Mouse (Mus musculus): Measurements from ENCODE around the gene Sec61a1. TPM values are rescaled to one million over a fixed set of nuclear protein-coding genes. Genes with fewer than 3 reads are reported as not detected.

Gene Sec61a1
- polyA plus RNA-seq, 1 experiment from 2014 or later = 202 TPM

- H3K4me1 ChIP-seq (replicated peaks; ENCODE audit: control insufficient read depth, insufficient read depth, low read length) = peaks cover 8% of the 10 kb centered on the region; the same call in 1 of the 2 replicates
- 91% methylated on average over 8 of the region's 8 CpGs for WGBS
- DNase-seq (ENCODE audit: low spot score) (peak; percentile 29), ATAC-seq (replicated peaks; ENCODE audit: low FRiP score) (no peak)
- no peak overlapping the region for H3K9ac ChIP-seq (ENCODE audit: low read length)
- H3K4me2 ChIP-seq (ENCODE audit: low read depth, low read length, severe bottlenecking) = no peak overlapping the region
- peaks cover 11% of the 10 kb centered on the region; the same call in 1 of the 2 replicates for H3K36me3 ChIP-seq (ENCODE audit: control insufficient read depth, insufficient read depth, low read length)
- no peaks in the 10 kb centered on the region for H3K9me3 ChIP-seq (ENCODE audit: control insufficient read depth, low read length)
- no peak overlapping the region for H3K27ac ChIP-seq (ENCODE audit: low read depth, low read length)
- H3K27me3 ChIP-seq (ENCODE audit: control insufficient read depth, insufficient read depth, low read length) = no peaks in the 10 kb centered on the region
- no peak overlapping the region for H3K4me3 ChIP-seq (ENCODE audit: low read depth, low read length)
These were observed 4.7 kb downstream of the Sec61a1 start for GRCm38 (mm10) chr6:88513984-88514383.

GRCm38 (mm10) chr6:88503044-88503443, 15.7 kb downstream of the Sec61a1 start:
- Histone ChIP-seq H3K4me2 (ENCODE audit: low read depth, low read length, severe bottlenecking) (no peak overlapping the region), H3K27ac (ENCODE audit: low read depth, low read length) (no peak overlapping the region), H3K4me1 (replicated peaks; ENCODE audit: control insufficient read depth, insufficient read depth, low read length) (peaks cover 5% of the 10 kb centered on the region; the same call in 1 of the 2 replicates), H3K9me3 (ENCODE audit: control insufficient read depth, low read length) (no peaks in the 10 kb centered on the region), H3K4me3 (ENCODE audit: low read depth, low read length) (no peak overlapping the region), H3K27me3 (ENCODE audit: control insufficient read depth, insufficient read depth, low read length) (no peaks in the 10 kb centered on the region), H3K36me3 (ENCODE audit: control insufficient read depth, insufficient read depth, low read length) (peaks cover 22% of the 10 kb centered on the region), H3K9ac (ENCODE audit: low read length) (no peak overlapping the region)
- WGBS = 95% methylated on average over 4 of the region's 4 CpGs
- no peak for DNase-seq (ENCODE audit: low spot score)
- no peak for ATAC-seq (replicated peaks; ENCODE audit: low FRiP score)

GRCm38 (mm10) chr6:88502030-88502970, 16.4 kb downstream of the Sec61a1 start:
- ATAC-seq (replicated peaks; ENCODE audit: low FRiP score) = no peak
- no peak overlapping the region for H3K9ac ChIP-seq (ENCODE audit: low read length)
- no peak overlapping the region for H3K27ac ChIP-seq (ENCODE audit: low read depth, low read length)
- H3K4me2 ChIP-seq (ENCODE audit: low read depth, low read length, severe bottlenecking) = no peak overlapping the region
- no peaks in the 10 kb centered on the region for H3K27me3 ChIP-seq (ENCODE audit: control insufficient read depth, insufficient read depth, low read length)
- no peak overlapping the region for H3K4me3 ChIP-seq (ENCODE audit: low read depth, low read length)
- H3K36me3 ChIP-seq (ENCODE audit: control insufficient read depth, insufficient read depth, low read length) = peaks cover 16% of the 10 kb centered on the region
- peaks cover 5% of the 10 kb centered on the region; the same call in 1 of the 2 replicates for H3K4me1 ChIP-seq (replicated peaks; ENCODE audit: control insufficient read depth, insufficient read depth, low read length)
- H3K9me3 ChIP-seq (ENCODE audit: control insufficient read depth, low read length) = no peaks in the 10 kb centered on the region
- no peak for DNase-seq (ENCODE audit: low spot score)
- 81% methylated on average over 13 of the region's 13 CpGs for WGBS

GRCm38 (mm10) chr6:88500405-88500767, 18.3 kb downstream of the Sec61a1 start:
- no peaks in the 10 kb centered on the region for H3K27me3 ChIP-seq (ENCODE audit: control insufficient read depth, insufficient read depth, low read length)
- H3K4me3 ChIP-seq (ENCODE audit: low read depth, low read length) = peak overlapping the region; percentile 54
- 10% methylated on average over 3 of the region's 3 CpGs for WGBS
- peaks cover 2% of the 10 kb centered on the region; the same call in 1 of the 2 replicates for H3K36me3 ChIP-seq (ENCODE audit: control insufficient read depth, insufficient read depth, low read length)
- peak overlapping the region; percentile 98 for H3K4me2 ChIP-seq (ENCODE audit: low read depth, low read length, severe bottlenecking)
- ATAC-seq (replicated peaks; ENCODE audit: low FRiP score) (no peak), DNase-seq (ENCODE audit: low spot score) (no peak)
- peak overlapping the region; percentile 63; the same call in 1 of the 2 replicates for H3K9ac ChIP-seq (ENCODE audit: low read length)
- H3K27ac ChIP-seq (ENCODE audit: low read depth, low read length) = no peak overlapping the region
- H3K4me1 ChIP-seq (replicated peaks; ENCODE audit: control insufficient read depth, insufficient read depth, low read length) = peaks cover 5% of the 10 kb centered on the region; the same call in 1 of the 2 replicates
- H3K9me3 ChIP-seq (ENCODE audit: control insufficient read depth, low read length) = no peaks in the 10 kb centered on the region

GRCm38 (mm10) chr6:88499481-88500404, 19.0 kb downstream of the Sec61a1 start:
- H3K4me1 ChIP-seq (replicated peaks; ENCODE audit: control insufficient read depth, insufficient read depth, low read length) = peaks cover 5% of the 10 kb centered on the region; the same call in 1 of the 2 replicates
- no peak overlapping the region for H3K27ac ChIP-seq (ENCODE audit: low read depth, low read length)
- 3% methylated on average over 76 of the region's 76 CpGs for WGBS
- DNase-seq (ENCODE audit: low spot score) (peak; percentile 90), ATAC-seq (replicated peaks; ENCODE audit: low FRiP score) (peak; percentile 79)
- H3K9ac ChIP-seq (ENCODE audit: low read length) = peak overlapping the region; percentile 63
- no peaks in the 10 kb centered on the region for H3K9me3 ChIP-seq (ENCODE audit: control insufficient read depth, low read length)
- peak overlapping the region; percentile 54 for H3K4me3 ChIP-seq (ENCODE audit: low read depth, low read length)
- peak overlapping the region; percentile 98 for H3K4me2 ChIP-seq (ENCODE audit: low read depth, low read length, severe bottlenecking)
- H3K36me3 ChIP-seq (ENCODE audit: control insufficient read depth, insufficient read depth, low read length) = peaks cover 2% of the 10 kb centered on the region; the same call in 1 of the 2 replicates
- no peaks in the 10 kb centered on the region for H3K27me3 ChIP-seq (ENCODE audit: control insufficient read depth, insufficient read depth, low read length)

GRCm38 (mm10) chr6:88493712-88494111, 25.0 kb downstream of the Sec61a1 start:
- H3K36me3 ChIP-seq (ENCODE audit: control insufficient read depth, insufficient read depth, low read length) = peaks cover 2% of the 10 kb centered on the region; the same call in 1 of the 2 replicates
- H3K4me3 ChIP-seq (ENCODE audit: low read depth, low read length) = no peak overlapping the region
- no peak for DNase-seq (ENCODE audit: low spot score)
- H3K4me2 ChIP-seq (ENCODE audit: low read depth, low read length, severe bottlenecking) = no peak overlapping the region
- no peaks in the 10 kb centered on the region for H3K4me1 ChIP-seq (replicated peaks; ENCODE audit: control insufficient read depth, insufficient read depth, low read length)
- ATAC-seq (replicated peaks; ENCODE audit: low FRiP score) = no peak
- 92% methylated on average over 6 of the region's 6 CpGs for WGBS
- H3K27ac ChIP-seq (ENCODE audit: low read depth, low read length) = no peak overlapping the region
- no peaks in the 10 kb centered on the region for H3K27me3 ChIP-seq (ENCODE audit: control insufficient read depth, insufficient read depth, low read length)
- no peak overlapping the region for H3K9ac ChIP-seq (ENCODE audit: low read length)
- H3K9me3 ChIP-seq (ENCODE audit: control insufficient read depth, low read length) = no peaks in the 10 kb centered on the region

- no peaks in the 10 kb centered on the region for H3K9me3 ChIP-seq (ENCODE audit: control insufficient read depth, low read length)
- no peak overlapping the region for H3K4me2 ChIP-seq (ENCODE audit: low read depth, low read length, severe bottlenecking)
- no peak overlapping the region for H3K27ac ChIP-seq (ENCODE audit: low read depth, low read length)
- no peak overlapping the region for H3K4me3 ChIP-seq (ENCODE audit: low read depth, low read length)
- H3K4me1 ChIP-seq (replicated peaks; ENCODE audit: control insufficient read depth, insufficient read depth, low read length) = no peaks in the 10 kb centered on the region
- DNase-seq (ENCODE audit: low spot score) (no peak), ATAC-seq (replicated peaks; ENCODE audit: low FRiP score) (no peak)
- H3K27me3 ChIP-seq (ENCODE audit: control insufficient read depth, insufficient read depth, low read length) = no peaks in the 10 kb centered on the region
- 92% methylated on average over 12 of the region's 12 CpGs for WGBS
- H3K36me3 ChIP-seq (ENCODE audit: control insufficient read depth, insufficient read depth, low read length) = peaks cover 2% of the 10 kb centered on the region; the same call in 1 of the 2 replicates
- no peak overlapping the region for H3K9ac ChIP-seq (ENCODE audit: low read length)
These were observed 27.9 kb downstream of the Sec61a1 start for GRCm38 (mm10) chr6:88490629-88491354.

- no peak overlapping the region for H3K27ac ChIP-seq (ENCODE audit: low read depth, low read length)
- H3K4me3 ChIP-seq (ENCODE audit: low read depth, low read length) = no peak overlapping the region
- no peaks in the 10 kb centered on the region for H3K9me3 ChIP-seq (ENCODE audit: control insufficient read depth, low read length)
- H3K36me3 ChIP-seq (ENCODE audit: control insufficient read depth, insufficient read depth, low read length) = peaks cover 2% of the 10 kb centered on the region; the same call in 1 of the 2 replicates
- no peak overlapping the region for H3K9ac ChIP-seq (ENCODE audit: low read length)
- DNase-seq (ENCODE audit: low spot score) = no peak
- H3K4me1 ChIP-seq (replicated peaks; ENCODE audit: control insufficient read depth, insufficient read depth, low read length) = no peaks in the 10 kb centered on the region
- no peak overlapping the region for H3K4me2 ChIP-seq (ENCODE audit: low read depth, low read length, severe bottlenecking)
- 92% methylated on average over 6 of the region's 6 CpGs for WGBS
- ATAC-seq (replicated peaks; ENCODE audit: low FRiP score) = no peak
- no peaks in the 10 kb centered on the region for H3K27me3 ChIP-seq (ENCODE audit: control insufficient read depth, insufficient read depth, low read length)
These were observed 28.9 kb downstream of the Sec61a1 start for GRCm38 (mm10) chr6:88489834-88490233.

All from forebrain, embryonic 11.5 days (tissue).